Mouse (Mus musculus): ENCODE results near the gene Col4a1. TPM values are rescaled to one million over a fixed set of nuclear protein-coding genes. Genes with fewer than 3 reads are reported as not detected.

Gene Col4a1
- total RNA-seq (2021) = 1,000 to 10,000 TPM; 1,046 to 1,073 TPM
- long read RNA-seq, experiment 1, full-length matches to known transcripts = 321 of 800 reads
- long read RNA-seq, experiment 1, partial matches to known transcripts = 450 of 800 reads
- long read RNA-seq, experiment 1, other reads (novel, unspliced or antisense) = 29 of 800 reads
- long read RNA-seq, experiment 2, full-length matches to known transcripts = 260 of 702 reads
- long read RNA-seq, experiment 2, partial matches to known transcripts = 384 of 702 reads
- long read RNA-seq, experiment 2, other reads (novel, unspliced or antisense) = 58 of 702 reads

DNA sequence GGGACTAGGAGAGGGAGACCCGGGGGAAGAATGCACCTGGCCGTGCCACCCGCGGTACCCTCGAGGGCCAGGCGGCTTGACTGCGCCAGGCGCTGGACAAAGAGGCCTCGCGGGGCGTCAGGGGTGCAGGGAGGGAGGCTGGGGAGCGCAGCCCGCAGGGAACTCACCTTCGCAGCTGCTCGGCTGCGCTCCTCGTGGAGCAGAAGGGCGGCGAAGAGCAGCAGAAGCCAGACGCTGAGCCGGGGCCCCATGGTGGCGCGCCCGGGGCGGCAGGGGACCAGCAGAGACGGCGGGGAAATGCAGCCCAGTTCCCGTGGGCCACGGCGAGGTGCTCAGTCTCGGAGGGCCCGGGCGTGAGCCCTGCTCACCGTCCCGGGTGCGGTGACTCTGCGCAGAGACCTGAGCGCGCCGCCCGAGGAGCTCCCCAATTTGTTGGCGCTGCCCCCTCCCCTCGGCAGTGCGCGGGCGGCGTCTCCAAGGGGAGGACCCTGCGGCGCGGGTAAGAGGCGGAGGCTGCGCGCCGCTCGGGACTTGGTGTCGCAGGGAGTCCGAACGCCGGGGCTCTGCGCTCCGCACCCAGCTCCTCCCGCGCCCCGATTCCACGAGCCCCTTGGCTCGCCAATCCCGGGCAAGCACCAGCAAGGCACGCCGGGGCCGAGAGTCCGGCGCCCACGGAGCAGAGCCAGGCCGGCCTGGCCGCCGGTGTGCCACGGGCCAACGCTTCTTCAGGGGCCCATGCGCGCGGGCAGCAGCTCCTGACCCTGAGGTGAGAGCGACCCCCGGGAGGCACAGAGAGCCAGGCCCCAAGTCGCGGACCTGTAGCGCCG, at the start of gene Col4a1, which contains the start of gene Col4a2:
Col4a1 (minus strand) TSS at position 478 of the 827 bp plus-strand sequence.
Col4a2 (plus strand) TSS at position 457 of the 827 bp plus-strand sequence.
- intact Hi-C loops (cut with DNase I) = loop anchor here (1.0 to 5.0 kb wide), 4 partner anchors 35 to 81 kb away; no protein-coding TSS in a partner anchor
- peak; percentile 86 to 90 for DNase-seq

GRCm38 (mm10) chr8:11361546-11362277, 49.1 kb upstream of the Col4a1 start:
- DNase-seq = no peak

DNA sequence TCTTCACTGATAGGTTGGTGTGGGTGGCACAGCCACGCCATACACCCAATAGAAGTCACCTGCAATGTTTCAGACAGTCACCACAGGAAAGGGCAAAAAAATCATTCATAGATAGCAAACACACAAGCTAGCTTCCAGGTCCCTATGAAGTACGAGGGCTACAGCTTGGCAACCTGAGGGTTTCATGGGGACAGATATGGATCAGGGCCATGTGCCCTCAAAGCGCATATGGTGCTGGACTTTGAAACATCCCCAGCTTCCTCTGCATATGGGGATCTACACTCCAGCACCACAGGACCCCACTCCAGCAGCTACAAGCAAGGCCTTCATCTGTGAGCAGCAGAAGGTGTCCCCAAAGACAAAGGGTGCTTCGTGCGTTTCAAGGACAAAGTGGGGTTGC, 47.2 kb upstream of the Col4a1 start:
- intact Hi-C loops (cut with DNase I) = no loop called here
- no peak for DNase-seq

More at GRCm38 (mm10) chr8:11361546-11362277, 49.1 kb upstream of the Col4a1 start:
- intact Hi-C loops (cut with DNase I) = loop anchor here (2.0 kb wide), 1 partner anchor 47 kb away; no protein-coding TSS in a partner anchor

GRCm38 (mm10) chr8:11357921-11358436, 45.4 kb upstream of the Col4a1 start:
- DNase-seq = no peak
- intact Hi-C loops (cut with DNase I) = no loop called here

- no peak for DNase-seq
- intact Hi-C loops (cut with DNase I) = no loop called here
Observed at GRCm38 (mm10) chr8:11356776-11357175, 44.1 kb upstream of the Col4a1 start.

DNA sequence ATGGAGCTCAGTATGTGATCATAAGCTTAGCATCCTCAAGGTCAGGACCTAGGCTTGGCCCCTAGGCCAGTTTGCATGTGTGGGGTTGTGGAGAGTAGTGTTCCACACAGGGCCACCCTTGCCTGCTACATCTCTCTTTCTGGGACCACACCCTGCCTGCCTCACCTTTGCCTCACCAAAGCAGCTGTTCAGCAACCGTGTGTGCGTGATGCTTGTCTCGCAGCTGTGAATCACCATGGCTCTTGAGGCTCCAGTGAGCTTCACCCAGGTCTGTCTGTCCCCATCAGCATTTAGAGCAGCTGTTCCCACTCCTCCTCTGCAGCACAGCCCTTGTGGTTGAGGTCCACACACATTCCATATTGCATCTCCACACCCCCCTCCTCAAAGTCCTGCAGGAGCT, 43.3 kb upstream of the Col4a1 start:
- intact Hi-C loops (cut with DNase I) = no loop called here
- DNase-seq = no peak

- intact Hi-C loops (cut with DNase I) = no loop called here
Observed at GRCm38 (mm10) chr8:11354800-11355451, 42.3 kb upstream of the Col4a1 start.

GRCm38 (mm10) chr8:11352514-11352913, 39.9 kb upstream of the Col4a1 start:
- DNase-seq = no peak
- intact Hi-C loops (cut with DNase I) = no loop called here

More at GRCm38 (mm10) chr8:11354800-11355451, 42.3 kb upstream of the Col4a1 start:
- no peak for DNase-seq

GRCm38 (mm10) chr8:11351355-11351754, 38.7 kb upstream of the Col4a1 start:
- DNase-seq = no peak
- intact Hi-C loops (cut with DNase I) = loop anchor here (2.0 kb wide), 1 partner anchor 41 kb away; no protein-coding TSS in a partner anchor

- intact Hi-C loops (cut with DNase I) = loop anchor here (5.0 kb wide), 1 partner anchor 36 kb away; the partner anchor contains the start of genes Col4a1 and Col4a2
Observed at GRCm38 (mm10) chr8:11348622-11349021, 36.0 kb upstream of the Col4a1 start.

DNA sequence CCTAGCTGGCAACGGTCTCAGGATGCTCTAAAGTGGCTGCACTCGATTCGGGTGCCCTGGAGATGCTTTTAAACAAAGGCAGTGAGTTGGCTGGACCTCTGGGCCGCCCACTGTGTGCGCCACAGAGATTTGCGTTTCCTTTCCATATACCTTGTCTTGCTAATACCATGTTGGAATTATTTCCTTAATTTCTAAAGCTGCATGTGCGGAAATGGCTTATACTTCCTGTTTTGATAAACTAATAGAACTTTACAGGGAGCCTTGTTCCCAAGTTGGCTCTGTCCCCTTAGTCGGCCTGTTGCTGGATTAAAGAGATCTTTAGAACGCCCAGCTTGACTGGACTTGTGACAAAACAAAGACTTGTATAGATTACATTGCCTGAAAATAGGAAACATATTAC, 35.1 kb upstream of the Col4a1 start:
- intact Hi-C loops (cut with DNase I) = loop anchor here (5.0 kb wide), 1 partner anchor 35 kb away; the partner anchor contains the start of genes Col4a1 and Col4a2
- no peak for DNase-seq

More at GRCm38 (mm10) chr8:11348622-11349021, 36.0 kb upstream of the Col4a1 start:
- peak in 1 of 2 experiments; percentile 48 for DNase-seq

GRCm38 (mm10) chr8:11346225-11346624, 33.6 kb upstream of the Col4a1 start:
- DNase-seq = no peak
- intact Hi-C loops (cut with DNase I) = loop anchor here (5.0 kb wide), 1 partner anchor 34 kb away; the partner anchor contains the start of genes Col4a1 and Col4a2

GRCm38 (mm10) chr8:11344459-11344858, 31.8 kb upstream of the Col4a1 start:
- intact Hi-C loops (cut with DNase I) = no loop called here
- DNase-seq = no peak

- intact Hi-C loops (cut with DNase I) = no loop called here
Observed at GRCm38 (mm10) chr8:11341111-11341566, 28.5 kb upstream of the Col4a1 start.

DNA sequence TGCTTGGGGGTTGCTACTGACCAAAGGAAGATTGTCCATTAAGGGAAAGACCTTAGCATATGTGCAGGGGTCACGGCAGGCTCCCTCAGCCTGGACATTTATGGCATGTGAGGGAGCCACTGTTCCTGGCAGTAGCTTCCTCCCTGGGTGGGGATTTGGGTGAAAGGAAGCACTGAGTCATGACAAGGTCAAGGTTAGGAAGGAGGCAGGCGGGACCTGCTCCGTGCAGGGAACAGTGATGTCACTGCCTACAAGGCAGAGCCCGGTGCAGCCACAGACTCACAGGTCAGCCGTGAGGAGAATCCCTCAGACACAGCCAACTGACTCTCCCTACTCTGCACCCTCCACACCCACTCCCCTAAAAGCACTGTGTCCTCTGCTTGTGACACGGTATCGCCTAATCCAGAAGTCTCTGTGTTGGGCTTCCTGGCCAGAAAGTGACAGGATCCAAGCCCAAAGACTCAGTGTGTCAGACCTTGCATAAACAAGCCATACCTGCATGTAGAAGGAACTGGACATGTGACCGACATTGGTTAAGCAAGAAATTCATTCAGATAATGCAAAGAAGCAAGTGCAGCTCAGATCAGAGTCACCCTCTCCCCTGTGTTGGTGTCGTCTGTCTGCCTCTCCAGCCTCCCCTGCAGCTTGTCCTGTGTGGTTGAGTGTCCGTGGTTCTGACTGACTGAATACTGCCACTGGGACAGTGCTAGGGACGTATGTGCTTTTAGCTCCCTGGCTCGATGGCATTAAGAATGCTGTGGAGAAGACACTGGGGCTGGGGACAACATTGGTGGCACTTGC, 27.9 kb upstream of the Col4a1 start:
- intact Hi-C loops (cut with DNase I) = no loop called here
- no peak for DNase-seq

More at GRCm38 (mm10) chr8:11341111-11341566, 28.5 kb upstream of the Col4a1 start:
- no peak for DNase-seq

DNA sequence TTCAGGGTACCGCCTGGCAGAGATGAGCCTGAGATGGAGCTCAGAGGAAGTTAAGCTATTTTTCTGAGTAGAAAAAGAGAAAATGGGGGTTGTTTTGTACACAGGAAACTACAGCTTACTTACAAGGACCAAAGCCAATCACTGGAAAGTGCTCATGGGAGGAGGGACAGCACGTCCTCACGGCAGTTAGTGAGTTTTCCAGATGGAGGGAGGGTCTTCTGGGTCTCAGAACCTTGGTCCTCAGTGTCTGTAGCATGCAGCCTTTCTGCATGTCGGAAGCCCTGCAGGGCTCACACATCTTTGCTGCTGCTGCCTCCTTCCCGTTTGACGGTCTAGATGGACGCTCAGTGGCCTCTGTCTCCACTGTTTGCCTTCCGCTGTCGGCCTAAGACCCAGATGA, 25.9 kb upstream of the Col4a1 start:
- intact Hi-C loops (cut with DNase I) = no loop called here
- peak in 1 of 2 experiments; percentile 5 for DNase-seq

DNA sequence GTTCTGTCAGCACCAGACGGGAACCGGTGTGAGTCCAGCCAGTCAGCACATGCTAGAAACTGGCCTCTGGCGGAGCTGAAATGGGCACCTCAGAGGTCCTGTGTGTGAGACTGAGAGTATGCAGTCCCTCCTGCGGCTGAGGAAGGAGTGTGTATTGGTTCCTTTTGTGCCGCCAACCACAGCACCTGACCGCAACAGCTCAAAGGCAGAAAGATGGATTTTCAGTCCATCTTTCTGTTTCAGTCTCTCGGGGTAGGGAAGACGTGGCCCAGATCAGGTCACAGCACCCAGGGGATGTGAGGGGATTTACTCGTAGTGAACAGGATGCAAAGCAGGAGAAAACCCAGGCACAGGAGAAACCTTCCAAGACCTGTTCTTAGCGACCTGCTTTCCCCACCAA, 25.0 kb upstream of the Col4a1 start:
- intact Hi-C loops (cut with DNase I) = no loop called here

GRCm38 (mm10) chr8:11336346-11336745, 23.7 kb upstream of the Col4a1 start:
- DNase-seq = peak in 1 of 2 experiments; percentile 8
- intact Hi-C loops (cut with DNase I) = no loop called here

More for the DNA sequence above, 25.0 kb upstream of the Col4a1 start:
- no peak for DNase-seq

All from heart, postnatal 14 days (tissue).